Mouse (Mus musculus): ENCODE data around the gene Cyp3a59. TPM values are rescaled to one million over a fixed set of nuclear protein-coding genes. Genes with fewer than 3 reads are reported as not detected.
"Not testable (repeated sequence)": the region's sequence is repeated elsewhere in the genome, so short reads cannot be mapped to it uniquely, and the experiment has no call there.

Gene Cyp3a59
- total and polyA plus RNA-seq, 3 experiments, result not detected

- TF ChIP-seq JUND (conservative IDR thresholded peaks at IDR 0.05; ENCODE audit: low read depth, low read length), result peak; percentile 74
- TF ChIP-seq IRF4 (IDR thresholded peaks at IDR 0.05; ENCODE audit: low read depth, low read length), result peak; percentile 79
- 0 out of 2 replicates have a peak, but pooled peaks have one; percentile 32 for TF ChIP-seq JUN (IDR thresholded peaks at IDR 0.05; ENCODE audit: insufficient read depth, low read depth, low read length)
- TF ChIP-seq EP300 (IDR thresholded peaks at IDR 0.05; ENCODE audit: low read length), result peak; percentile 84
- no peak for TF ChIP-seq POLR2AphosphoS2 (IDR thresholded peaks at IDR 0.05; ENCODE audit: low read depth, low read length)
- H3K9me3 ChIP-seq (replicated peaks; ENCODE audit: low read length), result no peaks in the 10 kb centered on the region
- no peak overlapping the region for H3K9ac ChIP-seq (ENCODE audit: insufficient read depth, low read depth)
- in situ Hi-C loops (cut with MboI; ENCODE audit: low pct_ligation_motif_present, low pct_unique_long_range_greater_than_20kb, low sequenced_read_pairs) (no loop called here), dilution Hi-C loops (cut with MboI; ENCODE audit: extremely low pct_ligation_motif_present, extremely low pct_unique_long_range_greater_than_20kb, low sequenced_read_pairs) (no loop called here)
- H3K27ac ChIP-seq (ENCODE audit: insufficient read depth, low read depth), result no peak overlapping the region
- H3K4me3 ChIP-seq (replicated peaks in 1 of 3; ENCODE audit: low read depth in 2 of 3, low read length in 2 of 3, poor library complexity in 1 of 3), result no peak overlapping the region
- H3K4me2 ChIP-seq (ENCODE audit: insufficient read depth, low read depth, poor library complexity, severe bottlenecking), result no peak overlapping the region
- no peaks in the 10 kb centered on the region for H3K36me3 ChIP-seq (replicated peaks in 1 of 2; ENCODE audit: control insufficient read depth in 1 of 2, insufficient read depth in 1 of 2, low read length in 1 of 2)
- H3K27me3 ChIP-seq (replicated peaks), result peaks cover 3% of the 10 kb centered on the region
- peaks cover 0 to 7% of the 10 kb centered on the region in 2 experiments; a peak in 2 of 4 replicates for H3K4me1 ChIP-seq (ENCODE audit: control insufficient read depth in 1 of 2, insufficient read depth in 2 of 2)
- H3K79me2 ChIP-seq (replicated peaks; ENCODE audit: control insufficient read depth, extremely low read depth, insufficient read depth, poor library complexity, severe bottlenecking), result no peaks in the 10 kb centered on the region
- DNase-seq (ENCODE audit: extremely low read depth), result peak; percentile 58
Measured at GRCm38 (mm10) chr5:146150454-146150853, 71.4 kb downstream of the Cyp3a59 start.

- H3K4me1 ChIP-seq (ENCODE audit: control insufficient read depth in 1 of 2, insufficient read depth in 2 of 2); H3K27ac ChIP-seq (ENCODE audit: insufficient read depth, low read depth); dilution Hi-C loops (cut with MboI; ENCODE audit: extremely low pct_ligation_motif_present, extremely low pct_unique_long_range_greater_than_20kb, low sequenced_read_pairs); H3K4me3 ChIP-seq (replicated peaks in 1 of 3; ENCODE audit: low read depth in 2 of 3, low read length in 2 of 3, poor library complexity in 1 of 3); H3K9me3 ChIP-seq (replicated peaks; ENCODE audit: low read length); H3K4me2 ChIP-seq (ENCODE audit: insufficient read depth, low read depth, poor library complexity, severe bottlenecking); H3K27me3 ChIP-seq (replicated peaks); H3K9ac ChIP-seq (ENCODE audit: insufficient read depth, low read depth); H3K36me3 ChIP-seq (replicated peaks in 1 of 2; ENCODE audit: control insufficient read depth in 1 of 2, insufficient read depth in 1 of 2, low read length in 1 of 2); DNase-seq (ENCODE audit: extremely low read depth); H3K79me2 ChIP-seq (replicated peaks; ENCODE audit: control insufficient read depth, extremely low read depth, insufficient read depth, poor library complexity, severe bottlenecking); in situ Hi-C loops (cut with MboI; ENCODE audit: low pct_ligation_motif_present, low pct_unique_long_range_greater_than_20kb, low sequenced_read_pairs): not testable (repeated sequence)
Measured at GRCm38 (mm10) chr5:146158326-146158725, 79.3 kb downstream of the Cyp3a59 start.

- H3K79me2 ChIP-seq (replicated peaks; ENCODE audit: control insufficient read depth, extremely low read depth, insufficient read depth, poor library complexity, severe bottlenecking); dilution Hi-C loops (cut with MboI; ENCODE audit: extremely low pct_ligation_motif_present, extremely low pct_unique_long_range_greater_than_20kb, low sequenced_read_pairs); H3K9ac ChIP-seq (ENCODE audit: insufficient read depth, low read depth): not testable (repeated sequence)
Measured at GRCm38 (mm10) chr5:146160439-146160838, 81.4 kb downstream of the Cyp3a59 start, which contains the start of gene Gm5565. TSS of gene Gm5565 (minus strand) at chr5:146160539.

More at GRCm38 (mm10) chr5:146160439-146160838, 81.4 kb downstream of the Cyp3a59 start, which contains the start of gene Gm5565:
- H3K36me3 ChIP-seq (replicated peaks in 1 of 2; ENCODE audit: control insufficient read depth in 1 of 2, insufficient read depth in 1 of 2, low read length in 1 of 2); H3K9me3 ChIP-seq (replicated peaks; ENCODE audit: low read length); DNase-seq (ENCODE audit: extremely low read depth); H3K27ac ChIP-seq (ENCODE audit: insufficient read depth, low read depth); H3K27me3 ChIP-seq (replicated peaks); in situ Hi-C loops (cut with MboI; ENCODE audit: low pct_ligation_motif_present, low pct_unique_long_range_greater_than_20kb, low sequenced_read_pairs); H3K4me3 ChIP-seq (replicated peaks in 1 of 3; ENCODE audit: low read depth in 2 of 3, low read length in 2 of 3, poor library complexity in 1 of 3); H3K4me2 ChIP-seq (ENCODE audit: insufficient read depth, low read depth, poor library complexity, severe bottlenecking); H3K4me1 ChIP-seq (ENCODE audit: control insufficient read depth in 1 of 2, insufficient read depth in 2 of 2): not testable (repeated sequence)

Other genes with a start within 250 kb of the Cyp3a59 start
- gene Cyp3a11, start 199.3 kb upstream of the Cyp3a59 start, total RNA-seq (2012; rRNA removed), result not detected in 2 replicates
- gene Cyp3a11, start 199.3 kb upstream of the Cyp3a59 start, total RNA-seq (2014; rRNA removed), result not detected in 2 replicates
- not detected in 2 replicates for gene Cyp3a11, start 199.3 kb upstream of the Cyp3a59 start, polyA plus RNA-seq (2012; ENCODE audit: insufficient read length, low read depth)
- not detected in 2 replicates for gene Cyp3a25, start 69.6 kb upstream of the Cyp3a59 start, total RNA-seq (2012; rRNA removed)
- gene Cyp3a25, start 69.6 kb upstream of the Cyp3a59 start, total RNA-seq (2014; rRNA removed), result not detected in 2 replicates
- not detected in 2 replicates for gene Cyp3a25, start 69.6 kb upstream of the Cyp3a59 start, polyA plus RNA-seq (2012; ENCODE audit: insufficient read length, low read depth)
- gene Gm5565, start 81.3 kb downstream of the Cyp3a59 start, total RNA-seq (2012; rRNA removed), result not detected in 2 replicates
- gene Gm5565, start 81.3 kb downstream of the Cyp3a59 start, total RNA-seq (2014; rRNA removed), result not detected in 2 replicates
- not detected in 2 replicates for gene Gm5565, start 81.3 kb downstream of the Cyp3a59 start, polyA plus RNA-seq (2012; ENCODE audit: insufficient read length, low read depth)
- not detected in 2 replicates for gene Gm6309, start 91.5 kb downstream of the Cyp3a59 start, total RNA-seq (2012; rRNA removed)
- gene Gm6309, start 91.5 kb downstream of the Cyp3a59 start, total RNA-seq (2014; rRNA removed), result not detected in 2 replicates
- not detected in 2 replicates for gene Gm6309, start 91.5 kb downstream of the Cyp3a59 start, polyA plus RNA-seq (2012; ENCODE audit: insufficient read length, low read depth)
- not detected in 2 replicates for gene 1700001J03Rik, start 106.0 kb downstream of the Cyp3a59 start, total RNA-seq (2012; rRNA removed)
- gene 1700001J03Rik, start 106.0 kb downstream of the Cyp3a59 start, total RNA-seq (2014; rRNA removed), result not detected in 2 replicates
- gene 1700001J03Rik, start 106.0 kb downstream of the Cyp3a59 start, polyA plus RNA-seq (2012; ENCODE audit: insufficient read length, low read depth), result 0.44 TPM in 1 of 2 replicates, not detected in the other
- 20.7 and 21.4 TPM in 2 replicates for gene Rnf6, start 142.3 kb downstream of the Cyp3a59 start, total RNA-seq (2012; rRNA removed)
- gene Rnf6, start 142.3 kb downstream of the Cyp3a59 start, total RNA-seq (2014; rRNA removed), result 15.9 and 19.1 TPM in 2 replicates
- 22.7 and 24.1 TPM in 2 replicates for gene Rnf6, start 142.3 kb downstream of the Cyp3a59 start, polyA plus RNA-seq (2012; ENCODE audit: insufficient read length, low read depth)
- 52.6 and 55.0 TPM in 2 replicates for gene Cdk8, start 152.0 kb downstream of the Cyp3a59 start, total RNA-seq (2012; rRNA removed)
- 99.1 and 112 TPM in 2 replicates for gene Cdk8, start 152.0 kb downstream of the Cyp3a59 start, total RNA-seq (2014; rRNA removed)
- gene Cdk8, start 152.0 kb downstream of the Cyp3a59 start, polyA plus RNA-seq (2012; ENCODE audit: insufficient read length, low read depth), result 65.4 and 69.9 TPM in 2 replicates